Mouse (Mus musculus): ENCODE measurements around the gene Enpp6.

- TF ChIP-seq CTCF (IDR thresholded peaks at IDR 0.05; ENCODE audit: low read depth), result no peak
- TF ChIP-seq EP300 (IDR thresholded peaks at IDR 0.05; ENCODE audit: low read depth), result no peak
Measured at GRCm38 (mm10) chr8:47046340-47046739, 59.7 kb downstream of the Enpp6 start.

Measured in heart, postnatal 0 days (tissue).